Mouse (Mus musculus) bone marrow, adult 2 months (tissue): Measurements from ENCODE around the gene Dcdc2a.

Experiments used
- CTCF ChIP-seq: fragments of 200-500 bp; IDR thresholded peaks from 2 replicates; pipeline ENCODE4 v1.5.1; 2011; ENCODE audit warnings: low read length, control low read depth; ENCODE audit not compliant: control insufficient read depth, insufficient read depth
- POLR2A ChIP-seq: fragments of 200-500 bp; IDR thresholded peaks from 2 replicates; pipeline ENCODE4 v1.6.1; 2011; ENCODE audit warnings: low read depth, mild to moderate bottlenecking, control low read depth, low read length, borderline replicate concordance; ENCODE audit not compliant: control insufficient read depth

DNA sequence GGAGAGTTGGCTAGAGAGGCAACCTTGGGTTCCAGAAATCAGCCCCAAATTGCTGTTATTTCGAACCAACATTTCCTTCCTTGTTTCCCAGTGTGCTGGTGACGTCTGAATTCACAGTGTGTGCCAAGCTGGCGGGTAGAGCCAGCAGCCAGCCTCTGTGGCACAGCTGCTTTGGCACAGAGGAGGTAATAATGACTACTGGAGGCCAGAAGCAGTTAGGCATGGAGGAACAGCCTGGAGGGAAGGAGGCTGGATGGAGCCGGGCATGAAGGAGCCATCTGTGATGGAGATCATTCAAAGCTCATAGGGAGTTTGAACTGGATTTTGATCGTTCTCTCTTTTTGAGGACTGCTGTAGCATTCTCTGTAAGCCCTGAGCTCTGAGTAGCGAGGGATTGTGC lies 201.8 kb downstream of the Dcdc2a start:
- TF ChIP-seq CTCF: no peak
- TF ChIP-seq POLR2A: no peak
